Mouse (Mus musculus) lung, postnatal 0 days (tissue): Measurements from ENCODE around the gene Rdm1. TPM values are rescaled to one million over a fixed set of nuclear protein-coding genes. Genes with fewer than 3 reads are reported as not detected.
"Not testable (repeated sequence)": the region's sequence is repeated elsewhere in the genome, so short reads cannot be mapped to it uniquely, and the experiment has no call there.

Source experiments
- ATAC-seq: fragments of 200-750 bp; cut with Nextera tagmentation; 2 replicates; pipeline ENCODE4 v1.8.0; 2017; ENCODE audit warnings: moderate library complexity
- DNase-seq: peaks from one replicate; pipeline ENCODE4 v3.0.0-alpha.2; 2016; ENCODE audit warnings: low spot score
- H3K27ac ChIP-seq: fragments of 300-500 bp; sonication (generic); 2 replicates; pipeline ENCODE4 v1.5.1; 2014; ENCODE audit warnings: antibody characterized with exemption, mild to moderate bottlenecking, low read length, mixed read lengths
- H3K27me3 ChIP-seq: fragments of 300-500 bp; sonication (generic); replicated peaks from 2 replicates; pipeline ENCODE4 v1.6.1; 2014; ENCODE audit warnings: low read length, mixed read lengths; ENCODE audit not compliant: insufficient read depth
- H3K36me3 ChIP-seq: fragments of 300-500 bp; sonication (generic); 2 replicates; pipeline ENCODE4 v1.6.1; 2014; ENCODE audit warnings: low read length, mixed read lengths; ENCODE audit not compliant: insufficient read depth
- H3K4me1 ChIP-seq: fragments of 300-500 bp; sonication (generic); 2 replicates; pipeline ENCODE4 v1.6.1; 2014; ENCODE audit warnings: antibody characterized with exemption, low read depth, low read length, mixed read lengths; ENCODE audit not compliant: insufficient read depth
- H3K4me2 ChIP-seq: fragments of 300-500 bp; sonication (generic); replicated peaks from 2 replicates; pipeline ENCODE4 v1.6.1; 2014; ENCODE audit warnings: low read depth, mild to moderate bottlenecking, low read length, moderate library complexity, mixed read lengths
- H3K4me3 ChIP-seq: fragments of 300-500 bp; sonication (generic); 2 replicates; pipeline ENCODE4 v1.5.1; 2014; ENCODE audit warnings: low read depth, low read length
- H3K9ac ChIP-seq: fragments of 300-500 bp; sonication (generic); replicated peaks from 2 replicates; pipeline ENCODE4 v1.6.1; 2014; ENCODE audit warnings: low read depth, mild to moderate bottlenecking
- H3K9me3 ChIP-seq: fragments of 300-500 bp; sonication (generic); 2 replicates; pipeline ENCODE4 v1.6.1; 2016; ENCODE audit warnings: low read length, mixed read lengths
- CTCF ChIP-seq: IDR thresholded peaks from 2 replicates; pipeline ENCODE4 v1.5.1; 2016; ENCODE audit warnings: antibody characterized with exemption, mild to moderate bottlenecking
- EP300 ChIP-seq: IDR thresholded peaks from 2 replicates; pipeline ENCODE4 v1.6.1; 2016; ENCODE audit warnings: antibody characterized with exemption, mild to moderate bottlenecking, control low read depth
- WGBS: fragments of 180-500 bp; shearing (Covaris S2); extraction: QIAGEN DNeasy Blood & Tissue Kit; methylation state at CpG from one replicate; pipeline ENCODE4 v1.1.7; 2014; 5-methylcytosine and 5-hydroxymethylcytosine counted together
- polyA plus RNA-seq: library from polyadenylated mRNA; unstranded; fragments of >200 nt; fragmentation: Nextera tagmentation; extraction: Ambion mirVana; gene quantifications from 2 replicates; pipeline ENCODE4 v1.2.1, GENCODE M21; 2015

Rdm1 gene
- polyA plus RNA-seq, 1 experiment from 2014 or later = 20.1 TPM

- Histone ChIP-seq H3K4me2 (no peak overlapping the region; the same call in 1 of the 2 replicates), H3K27ac (no peak overlapping the region), H3K9me3 (no peaks in the 10 kb centered on the region), H3K9ac (no peak overlapping the region), H3K36me3 (no peaks in the 10 kb centered on the region), H3K4me1 (no peaks in the 10 kb centered on the region), H3K4me3 (no peak overlapping the region), H3K27me3 (no peaks in the 10 kb centered on the region)
- 4% methylated on average over 3 of the region's 3 CpGs for WGBS
- ATAC-seq (no peak), DNase-seq (no peak)
- 0 out of 2 replicates have a peak, but pooled peaks have one; percentile 1 for TF ChIP-seq CTCF
- no peak for TF ChIP-seq EP300
Observed at GRCm38 (mm10) chr11:101604116-101604515, 22.9 kb upstream of the Rdm1 start.

- DNase-seq (peak; percentile 74), ATAC-seq (peak; percentile 59)
- H3K4me3 ChIP-seq = peak overlapping the region; percentile 14; the same call in 1 of the 2 replicates
- H3K27me3 ChIP-seq, H3K36me3 ChIP-seq, H3K4me1 ChIP-seq, H3K27ac ChIP-seq, H3K9me3 ChIP-seq, H3K9ac ChIP-seq: not testable (repeated sequence)
- H3K4me2 ChIP-seq = peak overlapping the region; percentile 40
- WGBS = under 1% methylated on average over 29 of the region's 30 CpGs
Observed at GRCm38 (mm10) chr11:101604531-101605453, 22.2 kb upstream of the Rdm1 start.

GRCm38 (mm10) chr11:101607134-101607533 lies 19.9 kb upstream of the Rdm1 start:
- not testable (repeated sequence) for H3K4me3 ChIP-seq, H3K4me1 ChIP-seq, H3K4me2 ChIP-seq, DNase-seq, H3K36me3 ChIP-seq, H3K9me3 ChIP-seq, H3K27ac ChIP-seq, H3K9ac ChIP-seq, ATAC-seq, H3K27me3 ChIP-seq
- 86% methylated on average over 4 of the region's 4 CpGs for WGBS

- H3K27ac ChIP-seq = no peak overlapping the region
- no peak overlapping the region for H3K4me3 ChIP-seq
- no peak overlapping the region for H3K9ac ChIP-seq
- no peaks in the 10 kb centered on the region for H3K27me3 ChIP-seq
- ATAC-seq = no peak
- WGBS = 18% methylated on average over 11 of the region's 11 CpGs
- H3K9me3 ChIP-seq = no peaks in the 10 kb centered on the region
- no peak for TF ChIP-seq CTCF
- TF ChIP-seq EP300 = no peak
- DNase-seq = no peak
- no peaks in the 10 kb centered on the region for H3K36me3 ChIP-seq
- no peak overlapping the region for H3K4me2 ChIP-seq
- H3K4me1 ChIP-seq = no peaks in the 10 kb centered on the region
Observed at GRCm38 (mm10) chr11:101610445-101610844, 16.6 kb upstream of the Rdm1 start.

GRCm38 (mm10) chr11:101613596-101613995 lies 13.4 kb upstream of the Rdm1 start:
- no peak overlapping the region for H3K4me2 ChIP-seq
- H3K36me3 ChIP-seq = no peaks in the 10 kb centered on the region
- WGBS = 68% methylated on average over 6 of the region's 6 CpGs
- H3K4me3 ChIP-seq = no peak overlapping the region
- no peaks in the 10 kb centered on the region for H3K9me3 ChIP-seq
- TF ChIP-seq CTCF = no peak
- ATAC-seq (no peak), DNase-seq (no peak)
- H3K27ac ChIP-seq = no peak overlapping the region
- H3K4me1 ChIP-seq = no peaks in the 10 kb centered on the region
- no peaks in the 10 kb centered on the region for H3K27me3 ChIP-seq
- H3K9ac ChIP-seq = no peak overlapping the region

GRCm38 (mm10) chr11:101614116-101614515 lies 12.9 kb upstream of the Rdm1 start:
- no peak for ATAC-seq
- DNase-seq = no peak
- TF ChIP-seq EP300 (no peak), CTCF (no peak)

More at GRCm38 (mm10) chr11:101614116-101614515, 12.9 kb upstream of the Rdm1 start:
- H3K4me3 ChIP-seq = no peak overlapping the region
- no peak overlapping the region for H3K4me2 ChIP-seq
- no peak overlapping the region for H3K9ac ChIP-seq
- no peaks in the 10 kb centered on the region for H3K27me3 ChIP-seq
- H3K36me3 ChIP-seq = no peaks in the 10 kb centered on the region
- WGBS = 57% methylated on average over 4 of the region's 4 CpGs
- H3K9me3 ChIP-seq = no peaks in the 10 kb centered on the region
- H3K27ac ChIP-seq = no peak overlapping the region
- no peaks in the 10 kb centered on the region for H3K4me1 ChIP-seq
